Mouse (Mus musculus) thymus, adult 2 months (tissue): ENCODE results near the gene Syt17.

Experiments used
- CTCF ChIP-seq: fragments of 200-500 bp; IDR thresholded peaks from 2 replicates; pipeline ENCODE4 v1.5.1; 2012; ENCODE audit warnings: mild to moderate bottlenecking, control low read depth, low read length, moderate library complexity, borderline replicate concordance; ENCODE audit not compliant: control insufficient read depth, poor library complexity, insufficient read depth; ENCODE audit errors: extremely low read depth
- POLR2A ChIP-seq: fragments of 200-500 bp; IDR thresholded peaks from 2 replicates; pipeline ENCODE4 v1.6.1; 2012; ENCODE audit warnings: mild to moderate bottlenecking, low read length, control low read depth, moderate library complexity; ENCODE audit not compliant: control insufficient read depth, poor library complexity, insufficient read depth; ENCODE audit errors: extremely low read depth

DNA sequence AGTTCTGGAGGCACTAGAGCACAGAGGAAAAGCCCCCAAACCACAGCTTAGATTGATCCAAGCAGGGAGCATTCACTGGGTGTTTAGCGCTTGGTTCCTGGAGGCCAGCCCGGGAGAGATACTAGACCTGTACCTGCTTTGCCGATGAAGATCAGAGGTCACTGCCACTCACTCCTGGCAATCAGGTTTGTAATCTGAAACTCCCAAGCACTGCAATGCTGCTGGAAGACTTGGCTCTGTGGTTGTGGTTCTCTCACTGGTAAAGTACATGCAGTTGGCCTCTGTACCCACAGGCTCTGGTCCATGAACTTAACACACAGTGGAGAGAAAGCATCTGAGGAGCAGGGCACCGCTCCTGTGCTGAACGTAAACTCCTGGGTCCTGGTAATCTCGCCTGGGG, 82.8 kb downstream of the Syt17 start:
- TF ChIP-seq POLR2A (no peak), CTCF (no peak)
